Mouse (Mus musculus) G1E (cell line): ENCODE measurements at regions not wholly inside any gene's neighbourhood (a gene's known extent, or its start where the extent isn't known, plus 50 kb on each side); places are given as distances from the start of the nearest gene placed in this dataset.
"Not testable (repeated sequence)": the region's sequence is repeated elsewhere in the genome, so short reads cannot be mapped to it uniquely, and the experiment has no call there.

Experiments
- ATAC-seq: 2 replicates; pipeline ENCODE4 v1.8.0; 2016; ENCODE audit warnings: mild to moderate bottlenecking; ENCODE audit not compliant: insufficient number of reproducible peaks, poor library complexity, low FRiP score, severe bottlenecking; ENCODE audit errors: extremely low read depth
- DNase-seq: peaks from one replicate; pipeline ENCODE4 v3.0.0; 2012; ENCODE audit warnings: low spot score
- H3K27me3 ChIP-seq: 2 replicates; pipeline ENCODE4 v1.6.1; 2012; ENCODE audit warnings: mild to moderate bottlenecking, low read length, inconsistent platforms; ENCODE audit not compliant: insufficient read depth
- H3K36me3 ChIP-seq: replicated peaks from 2 replicates; pipeline ENCODE3; 2012; ENCODE audit warnings: mild to moderate bottlenecking, inconsistent platforms
- H3K4me1 ChIP-seq: 2 replicates; pipeline ENCODE4 v1.6.1; 2012; ENCODE audit warnings: low read depth, low read length, inconsistent platforms, mixed read lengths; ENCODE audit not compliant: insufficient read depth
- H3K4me3 ChIP-seq: 2 replicates; pipeline ENCODE4 v1.5.1; 2012; ENCODE audit warnings: low read depth, mild to moderate bottlenecking, inconsistent platforms, low read length, moderate library complexity, mixed read lengths
- H3K9me3 ChIP-seq: replicated peaks from 2 replicates; pipeline ENCODE4 v1.6.1; 2012; ENCODE audit warnings: inconsistent platforms
- CTCF ChIP-seq: IDR thresholded peaks from 2 replicates; pipeline ENCODE4 v1.5.1; 2012; ENCODE audit warnings: low read depth, low read length, inconsistent platforms, mixed read lengths
- GATA1 ChIP-seq: IDR thresholded peaks from 2 replicates; pipeline ENCODE4 v1.6.1; 2012; ENCODE audit warnings: borderline replicate concordance, low read length, inconsistent platforms, mixed read lengths
- GATA2 ChIP-seq: IDR thresholded peaks from 2 replicates; pipeline ENCODE4 v1.6.1; 2012; ENCODE audit warnings: low read depth, low read length, inconsistent platforms, borderline replicate concordance
- POLR2AphosphoS5 ChIP-seq: IDR thresholded peaks from 2 replicates; pipeline ENCODE4 v1.6.1; 2012; ENCODE audit warnings: low read depth, low read length, inconsistent platforms; ENCODE audit not compliant: insufficient replicate concordance
- TAL1 ChIP-seq: conservative IDR thresholded peaks from 2 replicates; pipeline ENCODE4 v1.6.1; 2012; ENCODE audit warnings: low read depth, low read length, inconsistent platforms, mixed read lengths

- DNase-seq: no peak
- Histone ChIP-seq H3K4me1 (no peaks in the 10 kb centered on the region), H3K36me3 (no peaks in the 10 kb centered on the region), H3K4me3 (no peak overlapping the region), H3K9me3 (no peaks in the 10 kb centered on the region), H3K27me3 (no peaks in the 10 kb centered on the region)
- ATAC-seq: no peak
- TF ChIP-seq POLR2AphosphoS5: no peak
- TF ChIP-seq GATA1: no peak
- TF ChIP-seq TAL1: no peak
- no peak for TF ChIP-seq CTCF
- TF ChIP-seq GATA2: no peak
Measured at GRCm38 (mm10) chr6:31917411-31918131, 132.5 kb upstream of the 1700012A03Rik start.

DNA sequence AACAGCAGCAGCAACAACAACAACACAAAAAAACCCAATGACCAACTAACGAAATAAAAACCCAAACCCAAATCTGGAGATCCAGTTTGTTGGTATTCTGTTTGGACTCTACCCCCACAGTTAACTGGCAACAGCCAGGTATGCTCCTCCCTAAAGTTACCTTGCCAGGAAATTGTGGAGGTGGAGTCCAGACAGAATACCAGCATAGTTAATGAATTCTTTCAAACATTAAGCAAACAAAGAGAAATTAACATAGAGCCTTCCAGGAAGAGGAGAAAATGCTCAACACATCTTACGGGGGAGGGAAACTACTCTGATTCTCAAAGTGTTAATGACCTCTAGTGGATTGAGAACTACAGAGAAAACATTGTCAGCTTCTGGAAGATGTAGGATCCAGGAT lies 148.3 kb upstream of the 1700012A03Rik start:
- H3K9me3 ChIP-seq: no peaks in the 10 kb centered on the region
- H3K27me3 ChIP-seq: peaks cover 3% of the 10 kb centered on the region; the same call in 1 of the 2 replicates
- no peak for TF ChIP-seq CTCF
- DNase-seq (no peak), ATAC-seq (no peak)
- no peaks in the 10 kb centered on the region for H3K4me1 ChIP-seq
- H3K36me3 ChIP-seq: no peaks in the 10 kb centered on the region
- no peak overlapping the region for H3K4me3 ChIP-seq

DNA sequence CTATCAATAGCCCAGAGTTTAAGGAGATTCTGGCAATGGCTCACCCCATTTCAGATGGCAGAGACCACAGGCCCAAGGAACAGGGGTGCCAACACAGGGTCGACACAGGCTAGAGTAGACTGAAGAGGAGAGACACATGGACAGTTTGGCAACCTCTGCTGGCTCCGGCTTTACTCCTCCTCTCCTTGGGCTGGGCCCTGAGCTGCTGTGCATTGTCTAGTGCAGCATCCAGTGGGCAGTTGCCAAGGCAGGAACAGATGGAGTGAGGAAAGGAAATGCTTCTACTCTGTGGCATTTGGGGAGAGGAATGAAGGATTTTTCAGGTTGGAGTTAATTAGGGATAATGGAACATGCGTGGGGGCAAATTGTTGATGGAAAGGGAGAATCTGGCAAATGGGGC lies 151.0 kb upstream of the 1700012A03Rik start:
- Histone ChIP-seq H3K27me3 (peaks cover 3% of the 10 kb centered on the region; the same call in 1 of the 2 replicates), H3K4me1 (no peaks in the 10 kb centered on the region), H3K4me3 (no peak overlapping the region), H3K36me3 (no peaks in the 10 kb centered on the region), H3K9me3 (no peaks in the 10 kb centered on the region)
- TF ChIP-seq GATA1: no peak
- no peak for TF ChIP-seq CTCF
- TF ChIP-seq POLR2AphosphoS5: no peak
- no peak for TF ChIP-seq GATA2
- no peak for TF ChIP-seq TAL1
- DNase-seq: no peak
- ATAC-seq: no peak

GRCm38 (mm10) chr6:31898609-31899008 lies 151.4 kb upstream of the 1700012A03Rik start:
- peaks cover 3% of the 10 kb centered on the region; the same call in 1 of the 2 replicates for H3K27me3 ChIP-seq
- ATAC-seq (no peak), DNase-seq (no peak)
- TF ChIP-seq TAL1 (no peak), GATA1 (no peak), CTCF (no peak), POLR2AphosphoS5 (no peak), GATA2 (no peak)
- no peaks in the 10 kb centered on the region for H3K36me3 ChIP-seq
- no peaks in the 10 kb centered on the region for H3K4me1 ChIP-seq
- no peaks in the 10 kb centered on the region for H3K9me3 ChIP-seq
- H3K4me3 ChIP-seq: no peak overlapping the region

DNA sequence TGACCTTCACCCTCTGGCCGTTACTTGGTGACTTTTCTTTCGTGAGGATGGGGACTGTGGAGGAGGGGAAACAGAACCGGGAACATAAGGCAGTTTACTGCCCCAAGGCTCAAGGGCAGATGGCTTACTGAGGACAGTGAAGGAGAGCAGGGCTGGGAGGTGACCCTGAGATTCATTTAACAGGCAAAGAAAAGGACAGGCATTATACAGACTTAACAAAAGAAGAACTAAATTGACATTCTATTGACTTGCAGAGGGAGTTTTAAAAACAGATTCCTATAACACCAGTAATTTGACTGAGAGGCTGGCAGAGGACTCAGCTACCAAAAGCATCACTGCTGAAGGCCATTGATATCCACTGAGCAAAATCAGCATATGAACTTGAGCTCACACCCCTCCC lies 153.0 kb upstream of the 1700012A03Rik start:
- peaks cover 3% of the 10 kb centered on the region; the same call in 1 of the 2 replicates for H3K27me3 ChIP-seq
- ATAC-seq (no peak), DNase-seq (no peak)
- no peaks in the 10 kb centered on the region for H3K4me1 ChIP-seq
- H3K4me3 ChIP-seq: no peak overlapping the region
- H3K36me3 ChIP-seq: no peaks in the 10 kb centered on the region
- no peaks in the 10 kb centered on the region for H3K9me3 ChIP-seq
- TF ChIP-seq GATA2: no peak
- TF ChIP-seq TAL1: no peak
- no peak for TF ChIP-seq POLR2AphosphoS5
- TF ChIP-seq GATA1: no peak
- TF ChIP-seq CTCF: no peak

DNA sequence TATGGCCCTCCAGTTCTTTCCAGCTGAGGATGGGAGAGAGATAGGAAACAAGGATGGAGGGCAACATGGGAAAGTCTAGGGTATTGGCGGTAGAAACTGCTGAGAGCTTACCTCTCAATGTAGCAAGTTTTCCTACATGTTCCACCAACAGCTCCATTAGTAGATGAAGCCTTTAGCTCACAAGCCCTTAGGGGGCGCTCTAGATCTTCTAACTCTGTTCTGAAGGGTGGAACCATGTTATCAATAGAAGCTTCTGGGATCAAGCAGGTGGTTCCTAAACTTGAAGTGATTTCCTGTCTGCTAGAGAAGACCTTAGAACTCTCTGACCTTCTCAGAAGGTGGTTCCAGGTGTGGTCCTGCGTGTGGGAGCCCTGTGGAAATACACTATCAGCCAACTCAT lies 154.2 kb upstream of the 1700012A03Rik start:
- DNase-seq: no peak
- no peak overlapping the region for H3K4me3 ChIP-seq
- H3K4me1 ChIP-seq: no peaks in the 10 kb centered on the region
- H3K9me3 ChIP-seq: no peaks in the 10 kb centered on the region
- no peak for ATAC-seq
- TF ChIP-seq GATA2: no peak
- TF ChIP-seq TAL1: no peak
- TF ChIP-seq CTCF: no peak
- TF ChIP-seq GATA1: no peak
- no peak for TF ChIP-seq POLR2AphosphoS5
- H3K36me3 ChIP-seq: no peaks in the 10 kb centered on the region
- H3K27me3 ChIP-seq: peaks cover 3% of the 10 kb centered on the region; the same call in 1 of the 2 replicates

DNA sequence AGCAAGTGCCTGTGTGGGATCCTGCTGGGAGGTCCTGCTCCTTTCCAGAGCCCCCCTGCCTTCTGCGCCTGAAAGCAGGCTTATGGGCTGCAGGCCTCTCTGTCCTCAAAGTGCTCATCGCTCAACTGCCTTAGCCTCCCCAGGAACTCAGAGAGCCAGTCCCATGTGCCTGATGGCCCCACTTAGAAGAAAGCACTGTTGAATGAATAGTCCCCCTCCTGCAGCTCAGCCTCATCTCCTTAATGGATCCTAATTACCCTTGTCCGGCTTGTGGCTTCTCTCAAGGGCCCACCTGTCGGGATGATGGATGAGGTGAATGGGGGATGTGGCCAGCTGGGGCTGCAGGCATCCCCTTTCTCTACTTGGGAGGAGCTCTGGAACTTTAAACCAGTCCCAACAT lies 163.1 kb upstream of the 1700012A03Rik start:
- TF ChIP-seq CTCF: no peak
- no peak for TF ChIP-seq TAL1
- no peak for TF ChIP-seq GATA1
- TF ChIP-seq GATA2: no peak
- no peak for DNase-seq
- Histone ChIP-seq H3K36me3 (no peaks in the 10 kb centered on the region), H3K27me3 (no peaks in the 10 kb centered on the region), H3K9me3 (no peaks in the 10 kb centered on the region), H3K4me1 (no peaks in the 10 kb centered on the region), H3K4me3 (no peak overlapping the region)
- no peak for ATAC-seq

DNA sequence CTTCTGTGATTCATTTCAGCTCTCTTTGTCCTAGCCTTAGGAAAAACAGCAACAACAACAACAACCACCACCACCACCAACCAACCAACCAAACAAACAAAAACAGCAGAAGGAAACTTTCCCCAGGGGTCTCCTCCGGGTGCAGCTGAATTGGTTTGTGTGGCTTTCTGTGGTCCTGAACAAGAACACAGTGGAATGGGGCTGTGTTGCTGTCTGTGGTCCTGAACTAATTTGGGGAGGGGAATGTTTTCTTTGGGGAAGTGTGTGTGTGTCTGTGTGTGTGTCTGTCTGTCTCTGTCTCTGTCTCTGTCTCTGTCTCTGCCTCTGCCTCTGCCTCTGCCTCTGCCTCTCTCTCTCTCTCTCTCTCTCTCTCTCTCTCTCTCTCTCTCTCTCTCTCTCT lies 164.8 kb upstream of the 1700012A03Rik start:
- ATAC-seq, H3K27me3 ChIP-seq, H3K4me3 ChIP-seq, H3K36me3 ChIP-seq, H3K9me3 ChIP-seq, DNase-seq, H3K4me1 ChIP-seq: not testable (repeated sequence)
